Mouse (Mus musculus): ENCODE data around the gene Dusp3. TPM values are rescaled to one million over a fixed set of nuclear protein-coding genes. Genes with fewer than 3 reads are reported as not detected.
A peak's percentile ranks its signal among the peaks of the same experiment; 100 is the strongest.

The Dusp3 gene
- polyA plus RNA-seq, 1 experiment from 2014 or later, result 50.3 TPM

- H3K9ac ChIP-seq, result no peak overlapping the region
- H3K4me2 ChIP-seq, result no peak overlapping the region
- peaks cover 19% of the 10 kb centered on the region for H3K4me1 ChIP-seq
- H3K9me3 ChIP-seq, result no peaks in the 10 kb centered on the region
- H3K4me3 ChIP-seq, result no peak overlapping the region
- ATAC-seq (ENCODE audit: extremely low read depth, insufficient number of reproducible peaks, low FRiP score, low TSS enrichment), result no peak
- no peak overlapping the region for H3K27ac ChIP-seq (replicated peaks)
- no peaks in the 10 kb centered on the region for H3K27me3 ChIP-seq (replicated peaks)
- WGBS, result 61% methylated on average over 6 of the region's 6 CpGs
- H3K36me3 ChIP-seq, result peaks cover 75% of the 10 kb centered on the region
Measured at GRCm38 (mm10) chr11:101974181-101974580, 12.6 kb downstream of the Dusp3 start.

- 78% methylated on average over 9 of the region's 9 CpGs for WGBS
- peaks cover 20% of the 10 kb centered on the region for H3K4me1 ChIP-seq
- H3K36me3 ChIP-seq, result peaks cover 68% of the 10 kb centered on the region
- H3K9me3 ChIP-seq, result no peaks in the 10 kb centered on the region
- no peak overlapping the region for H3K27ac ChIP-seq (replicated peaks)
- H3K27me3 ChIP-seq (replicated peaks), result peaks cover under 1% of the 10 kb centered on the region; the same call in 1 of the 2 replicates
- H3K4me2 ChIP-seq, result no peak overlapping the region
- no peak for ATAC-seq (ENCODE audit: extremely low read depth, insufficient number of reproducible peaks, low FRiP score, low TSS enrichment)
- H3K4me3 ChIP-seq, result no peak overlapping the region
- no peak overlapping the region for H3K9ac ChIP-seq
Measured at GRCm38 (mm10) chr11:101973496-101973895, 13.3 kb downstream of the Dusp3 start.

- peaks cover 9% of the 10 kb centered on the region; the same call in 1 of the 2 replicates for H3K27me3 ChIP-seq (replicated peaks)
- no peaks in the 10 kb centered on the region for H3K9me3 ChIP-seq
- H3K4me2 ChIP-seq, result no peak overlapping the region
- ATAC-seq (ENCODE audit: extremely low read depth, insufficient number of reproducible peaks, low FRiP score, low TSS enrichment), result no peak
- H3K4me3 ChIP-seq, result no peak overlapping the region
- H3K4me1 ChIP-seq, result peaks cover 21% of the 10 kb centered on the region
- H3K27ac ChIP-seq (replicated peaks), result no peak overlapping the region
- peaks cover 60% of the 10 kb centered on the region for H3K36me3 ChIP-seq
- 91% methylated on average over 5 of the region's 5 CpGs for WGBS
- H3K9ac ChIP-seq, result no peak overlapping the region
Measured at GRCm38 (mm10) chr11:101972651-101973050, 14.2 kb downstream of the Dusp3 start.

- H3K36me3 ChIP-seq, result peaks cover 54% of the 10 kb centered on the region
- no peak for ATAC-seq (ENCODE audit: extremely low read depth, insufficient number of reproducible peaks, low FRiP score, low TSS enrichment)
- WGBS, result 69% methylated on average over 3 of the region's 3 CpGs
- H3K9me3 ChIP-seq, result no peaks in the 10 kb centered on the region
- no peak overlapping the region for H3K9ac ChIP-seq
- no peak overlapping the region for H3K4me3 ChIP-seq
- H3K4me2 ChIP-seq, result no peak overlapping the region
- H3K27ac ChIP-seq (replicated peaks), result no peak overlapping the region
- H3K4me1 ChIP-seq, result peaks cover 24% of the 10 kb centered on the region
- H3K27me3 ChIP-seq (replicated peaks), result peaks cover 14% of the 10 kb centered on the region; the same call in 1 of the 2 replicates
Measured at GRCm38 (mm10) chr11:101972097-101972496, 14.7 kb downstream of the Dusp3 start.

- no peak overlapping the region for H3K9ac ChIP-seq
- 37% methylated on average over 3 of the region's 3 CpGs for WGBS
- no peak overlapping the region for H3K4me2 ChIP-seq
- H3K27ac ChIP-seq (replicated peaks), result no peak overlapping the region
- H3K9me3 ChIP-seq, result no peaks in the 10 kb centered on the region
- no peak overlapping the region for H3K4me3 ChIP-seq
- peaks cover 47% of the 10 kb centered on the region for H3K36me3 ChIP-seq
- peaks cover 21% of the 10 kb centered on the region for H3K27me3 ChIP-seq (replicated peaks)
- ATAC-seq (ENCODE audit: extremely low read depth, insufficient number of reproducible peaks, low FRiP score, low TSS enrichment), result no peak
- peaks cover 31% of the 10 kb centered on the region for H3K4me1 ChIP-seq
Measured at GRCm38 (mm10) chr11:101971410-101971809, 15.4 kb downstream of the Dusp3 start.

- Histone ChIP-seq H3K4me3 (no peak overlapping the region), H3K9me3 (no peaks in the 10 kb centered on the region), H3K4me2 (no peak overlapping the region), H3K4me1 (peaks cover 45% of the 10 kb centered on the region), H3K9ac (no peak overlapping the region), H3K27ac (replicated peaks) (no peak overlapping the region), H3K27me3 (replicated peaks) (peaks cover 37% of the 10 kb centered on the region), H3K36me3 (peaks cover 32% of the 10 kb centered on the region)
- WGBS, result 76% methylated on average over 13 of the region's 13 CpGs
- ATAC-seq (ENCODE audit: extremely low read depth, insufficient number of reproducible peaks, low FRiP score, low TSS enrichment), result no peak
Measured at GRCm38 (mm10) chr11:101969835-101970234, 17.0 kb downstream of the Dusp3 start.

GRCm38 (mm10) chr11:101968791-101969190 is 18.0 kb downstream of the Dusp3 start:
- Histone ChIP-seq H3K27ac (replicated peaks) (no peak overlapping the region), H3K4me2 (peak overlapping the region; percentile 38; the same call in 1 of the 2 replicates)

GRCm38 (mm10) chr11:101968311-101968710 is 18.5 kb downstream of the Dusp3 start:
- no peak for ATAC-seq (ENCODE audit: extremely low read depth, insufficient number of reproducible peaks, low FRiP score, low TSS enrichment)
- peaks cover 52% of the 10 kb centered on the region for H3K27me3 ChIP-seq (replicated peaks)
- H3K9me3 ChIP-seq, result no peaks in the 10 kb centered on the region
- H3K9ac ChIP-seq, result no peak overlapping the region
- H3K4me1 ChIP-seq, result peaks cover 52% of the 10 kb centered on the region
- H3K4me3 ChIP-seq, result no peak overlapping the region
- 10% methylated on average over 7 of the region's 7 CpGs for WGBS
- peaks cover 16% of the 10 kb centered on the region for H3K36me3 ChIP-seq
- H3K4me2 ChIP-seq, result peak overlapping the region; percentile 38; the same call in 1 of the 2 replicates
- peak overlapping the region; percentile 65 for H3K27ac ChIP-seq (replicated peaks)

More at GRCm38 (mm10) chr11:101968791-101969190, 18.0 kb downstream of the Dusp3 start:
- no peaks in the 10 kb centered on the region for H3K9me3 ChIP-seq
- peaks cover 47% of the 10 kb centered on the region for H3K27me3 ChIP-seq (replicated peaks)
- H3K36me3 ChIP-seq, result peaks cover 21% of the 10 kb centered on the region
- ATAC-seq (ENCODE audit: extremely low read depth, insufficient number of reproducible peaks, low FRiP score, low TSS enrichment), result no peak
- peaks cover 49% of the 10 kb centered on the region for H3K4me1 ChIP-seq
- no peak overlapping the region for H3K9ac ChIP-seq
- WGBS, result 0% methylated on average over 5 of the region's 5 CpGs
- no peak overlapping the region for H3K4me3 ChIP-seq

GRCm38 (mm10) chr11:101966965-101967614 is 19.7 kb downstream of the Dusp3 start, which contains the start of gene Sost:
Gene Sost, minus strand, starts transcription at chr11:101967015.
- Histone ChIP-seq H3K27ac (replicated peaks) (peak within 1 kb of the TSS; percentile 65), H3K4me2 (peak within 1 kb of the TSS; percentile 90), H3K9me3 (no peaks in the 10 kb centered on the region), H3K4me1 (peaks cover 61% of the 10 kb centered on the region), H3K36me3 (peaks cover 4% of the 10 kb centered on the region), H3K27me3 (replicated peaks) (peaks cover 64% of the 10 kb centered on the region), H3K4me3 (peak within 1 kb of the TSS; percentile 62), H3K9ac (peak within 1 kb of the TSS; percentile 56; the same call in 1 of the 2 replicates)
- ATAC-seq (ENCODE audit: extremely low read depth, insufficient number of reproducible peaks, low FRiP score, low TSS enrichment), result no peak
- 24% methylated on average over 10 of the region's 10 CpGs for WGBS

- no peak for ATAC-seq (ENCODE audit: extremely low read depth, insufficient number of reproducible peaks, low FRiP score, low TSS enrichment)
- Histone ChIP-seq H3K27me3 (replicated peaks) (peaks cover 80% of the 10 kb centered on the region), H3K9ac (0 out of 2 replicates have a peak overlapping the region, but pooled peaks have one; percentile 56), H3K27ac (replicated peaks) (no peak overlapping the region), H3K4me3 (peak overlapping the region; percentile 62), H3K4me1 (peaks cover 54% of the 10 kb centered on the region), H3K4me2 (peak overlapping the region; percentile 90), H3K9me3 (no peaks in the 10 kb centered on the region), H3K36me3 (no peaks in the 10 kb centered on the region)
- WGBS, result 6% methylated on average over 2 of the region's 2 CpGs
Measured at GRCm38 (mm10) chr11:101965553-101965952, 21.3 kb downstream of the Dusp3 start.

GRCm38 (mm10) chr11:101964647-101965046 is 22.2 kb downstream of the Dusp3 start:
- peak overlapping the region; percentile 82 for H3K9ac ChIP-seq
- ATAC-seq (ENCODE audit: extremely low read depth, insufficient number of reproducible peaks, low FRiP score, low TSS enrichment), result no peak
- peak overlapping the region; percentile 62 for H3K4me3 ChIP-seq
- H3K4me2 ChIP-seq, result peak overlapping the region; percentile 90
- peaks cover 88% of the 10 kb centered on the region for H3K27me3 ChIP-seq (replicated peaks)
- H3K36me3 ChIP-seq, result no peaks in the 10 kb centered on the region
- 9% methylated on average over 8 of the region's 8 CpGs for WGBS
- H3K27ac ChIP-seq (replicated peaks), result 0 out of 2 replicates have a peak overlapping the region, but pooled peaks have one; percentile 15
- H3K9me3 ChIP-seq, result no peaks in the 10 kb centered on the region
- peaks cover 54% of the 10 kb centered on the region for H3K4me1 ChIP-seq
